Mouse (Mus musculus) megakaryocyte, embryonic 14.5 days (primary cell): ENCODE measurements around the gene Gm3409. TPM values are rescaled to one million over a fixed set of nuclear protein-coding genes. Genes with fewer than 3 reads are reported as not detected.

Source experiments
- H3K27me3 ChIP-seq: replicated peaks from 2 replicates; pipeline ENCODE3; 2012; ENCODE audit warnings: inconsistent platforms
- H3K36me3 ChIP-seq: replicated peaks from 2 replicates; pipeline ENCODE3; 2012; ENCODE audit warnings: low read length, inconsistent platforms, mixed read lengths
- H3K4me1 ChIP-seq: 2 replicates; pipeline ENCODE4 v1.6.1; 2012; ENCODE audit warnings: inconsistent platforms
- H3K4me3 ChIP-seq: replicated peaks from 2 replicates; pipeline ENCODE3; 2012; ENCODE audit warnings: moderate library complexity, mild to moderate bottlenecking, inconsistent platforms
- H3K9me3 ChIP-seq: 2 replicates; pipeline ENCODE4 v1.6.1; 2012; ENCODE audit warnings: inconsistent platforms
- FLI1 ChIP-seq: IDR thresholded peaks from 2 replicates; pipeline ENCODE4 v1.6.1; 2012; ENCODE audit warnings: low read length, inconsistent platforms, mixed read lengths
- GATA1 ChIP-seq: IDR thresholded peaks from 3 replicates; pipeline ENCODE4 v1.6.1; 2012; ENCODE audit warnings: mixed read lengths, low read length, inconsistent platforms, borderline replicate concordance
- polyA plus RNA-seq: library from polyadenylated mRNA; stranded (reverse); fragments of >175 nt; gene quantifications from 2 replicates; pipeline ENCODE4 v1.2.3, GENCODE M21; 2012; ENCODE audit warnings: low replicate concordance; ENCODE audit not compliant: insufficient read depth

Gene Gm3409
- polyA plus RNA-seq, 1 experiment = not detected

DNA sequence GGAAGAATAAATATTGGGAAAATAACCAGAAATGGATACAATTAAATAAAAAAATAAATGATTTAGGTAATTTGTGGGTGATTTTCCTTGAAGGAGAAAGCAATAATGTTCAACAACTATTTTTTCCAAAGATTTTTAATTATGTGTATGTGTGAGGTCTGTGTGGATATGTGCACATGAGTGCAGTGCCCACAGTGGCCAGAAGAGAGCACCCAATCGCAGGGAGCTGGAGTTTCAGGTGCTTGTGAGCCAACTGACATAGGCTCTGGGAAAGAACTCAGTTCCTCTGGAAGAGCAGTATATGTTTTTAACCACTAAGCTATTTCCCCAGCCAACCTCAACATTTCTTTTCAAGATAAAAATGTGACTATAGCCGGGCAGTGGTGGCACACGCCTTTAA is 39.2 kb downstream of the Gm3409 start:
- Histone ChIP-seq H3K9me3 (peaks cover 9% of the 10 kb centered on the region; the same call in 1 of the 2 replicates), H3K4me1 (no peaks in the 10 kb centered on the region), H3K36me3 (no peaks in the 10 kb centered on the region), H3K4me3 (no peak overlapping the region), H3K27me3 (no peaks in the 10 kb centered on the region)
- TF ChIP-seq FLI1 (no peak), GATA1 (no peak)

DNA sequence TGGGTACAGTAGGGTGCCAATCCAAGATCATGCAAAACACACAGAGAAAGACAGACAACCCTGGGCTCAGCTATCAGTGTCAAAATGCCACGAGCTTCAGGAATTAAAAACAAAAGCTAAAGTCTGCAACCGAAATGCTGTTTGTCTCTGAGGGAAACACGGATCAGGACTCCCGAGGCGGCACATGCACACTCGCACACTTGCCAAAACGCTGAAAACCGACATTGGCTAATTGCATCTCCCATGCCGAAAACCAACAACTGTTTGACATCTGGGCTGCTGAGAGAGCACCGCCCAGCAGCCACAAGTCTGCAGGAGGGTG is 46.7 kb downstream of the Gm3409 start:
- H3K27me3 ChIP-seq = peaks cover 40% of the 10 kb centered on the region
- H3K4me3 ChIP-seq = no peak overlapping the region
- TF ChIP-seq FLI1 (no peak), GATA1 (no peak)
- H3K9me3 ChIP-seq = no peaks in the 10 kb centered on the region
- no peaks in the 10 kb centered on the region; the same call in 1 of the 2 replicates for H3K4me1 ChIP-seq
- no peaks in the 10 kb centered on the region for H3K36me3 ChIP-seq

DNA sequence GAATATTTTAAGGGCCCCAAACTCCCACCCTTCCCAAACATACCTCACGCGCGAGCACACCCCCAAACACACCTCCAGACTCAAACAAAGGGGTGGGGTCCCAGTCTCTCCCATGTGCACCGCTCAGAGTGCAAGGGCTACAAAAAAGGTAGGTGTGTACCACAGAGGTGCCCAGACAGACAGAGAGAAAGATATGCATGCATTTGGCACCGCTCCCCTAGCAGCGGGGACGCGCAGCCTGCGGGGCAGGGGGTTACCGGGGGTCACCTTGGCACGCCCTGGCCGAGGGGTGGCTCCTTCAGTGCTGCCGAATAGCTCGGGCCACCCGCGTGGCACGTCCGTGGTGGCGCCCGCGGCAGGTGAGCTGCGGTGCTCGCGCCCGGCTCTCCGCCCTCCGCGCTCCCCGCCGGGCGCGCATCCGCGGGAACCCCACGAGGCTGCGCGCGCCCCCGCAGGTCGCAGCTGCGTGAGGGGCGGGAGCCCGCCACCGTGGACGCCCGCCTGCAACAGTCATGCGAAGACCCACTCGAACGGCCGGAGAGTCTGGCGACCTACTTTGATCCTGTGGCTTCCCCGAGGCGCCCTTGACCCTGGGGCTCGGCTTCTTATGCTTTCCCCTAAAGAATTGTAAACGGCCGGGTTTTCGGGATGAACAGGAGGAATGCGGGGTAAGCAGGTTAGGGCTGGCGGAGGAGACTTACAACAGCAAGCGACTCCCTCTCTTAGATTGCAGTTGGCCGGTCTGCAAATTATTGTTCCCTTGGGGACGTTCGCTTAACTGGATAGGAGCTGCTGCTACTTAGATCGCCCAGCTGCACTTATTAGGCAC is 47.2 kb downstream of the Gm3409 start, which contains the start of gene Gpr12:
Gene Gpr12, minus strand, starts transcription at position 762 of the 829 bp plus-strand sequence.
- Histone ChIP-seq H3K27me3 (peaks cover 40% of the 10 kb centered on the region), H3K4me3 (no peak within 1 kb of the TSS), H3K4me1 (no peaks in the 10 kb centered on the region; the same call in 1 of the 2 replicates), H3K9me3 (no peaks in the 10 kb centered on the region), H3K36me3 (no peaks in the 10 kb centered on the region)
- TF ChIP-seq GATA1 (no peak), FLI1 (no peak)

DNA sequence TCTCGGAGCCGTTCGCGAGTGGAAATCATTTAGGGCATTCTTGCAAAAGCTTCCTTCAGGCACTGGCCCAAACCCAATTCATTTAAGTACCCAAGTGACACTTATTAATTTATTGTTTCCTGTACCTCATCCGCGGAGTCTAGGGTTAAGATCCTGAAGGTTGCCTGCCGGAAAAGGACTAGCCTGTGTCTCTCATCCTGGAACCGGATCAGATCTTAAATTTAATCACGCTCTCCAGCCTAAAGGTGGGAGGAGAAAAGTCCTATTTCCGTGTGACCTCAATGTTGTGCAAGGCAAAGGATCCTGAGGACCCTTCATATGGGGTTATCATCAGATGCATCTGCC is 47.8 kb downstream of the Gm3409 start:
- peaks cover 40% of the 10 kb centered on the region for H3K27me3 ChIP-seq
- TF ChIP-seq GATA1 = no peak
- no peak for TF ChIP-seq FLI1
- no peaks in the 10 kb centered on the region for H3K9me3 ChIP-seq

DNA sequence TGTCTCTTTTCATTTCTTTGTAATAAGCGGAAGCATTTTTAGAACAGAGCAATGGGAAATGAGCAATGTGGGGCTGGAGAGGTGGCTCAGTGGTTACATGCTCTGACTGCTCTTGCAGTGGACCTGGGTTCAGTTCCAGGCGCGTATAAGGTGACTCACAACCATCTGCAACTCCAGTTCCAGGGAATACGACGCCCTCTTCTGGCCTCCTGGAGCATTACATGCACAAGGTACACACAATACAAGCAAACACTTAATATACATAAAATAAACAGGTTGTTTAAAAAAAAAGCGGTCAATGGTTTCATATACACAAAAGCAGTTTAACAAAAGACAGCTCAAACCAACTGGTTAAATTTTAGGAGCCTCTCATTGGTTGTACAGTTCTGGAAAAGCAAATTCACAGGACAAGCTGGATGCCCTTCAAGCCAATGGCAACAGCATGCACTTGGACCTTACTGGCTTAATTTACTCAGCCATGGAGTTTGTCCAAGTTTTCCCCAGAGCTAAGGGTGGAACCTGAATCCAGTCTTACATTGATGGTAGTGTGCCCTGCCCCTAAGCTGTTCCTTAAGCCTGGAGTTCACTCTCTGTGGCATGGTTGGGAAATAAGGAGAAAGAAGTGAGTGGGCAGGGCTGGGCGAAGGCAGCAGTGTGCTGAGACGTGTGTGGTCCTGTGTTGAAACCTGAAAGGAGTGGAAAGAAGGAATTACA is 49.1 kb downstream of the Gm3409 start:
- no peaks in the 10 kb centered on the region for H3K36me3 ChIP-seq

More for the DNA sequence above, 47.8 kb downstream of the Gm3409 start:
- no peaks in the 10 kb centered on the region; the same call in 1 of the 2 replicates for H3K4me1 ChIP-seq
- H3K36me3 ChIP-seq = no peaks in the 10 kb centered on the region
- no peak overlapping the region for H3K4me3 ChIP-seq

More for the DNA sequence above, 49.1 kb downstream of the Gm3409 start:
- peaks cover 40% of the 10 kb centered on the region for H3K27me3 ChIP-seq
- H3K4me3 ChIP-seq = no peak overlapping the region
- no peaks in the 10 kb centered on the region; the same call in 1 of the 2 replicates for H3K4me1 ChIP-seq
- no peaks in the 10 kb centered on the region for H3K9me3 ChIP-seq
- TF ChIP-seq GATA1 (no peak), FLI1 (no peak)

Other genes starting within 250 kb of the Gm3409 start
- gene Wasf3, start 152.7 kb upstream of the Gm3409 start, polyA plus RNA-seq = 0.04 and 1.1 TPM in 2 replicates
- not detected in 2 replicates for gene Gm6408, start 55.7 kb upstream of the Gm3409 start, polyA plus RNA-seq
- not detected in 2 replicates for gene Gm6370, start 46.3 kb upstream of the Gm3409 start, polyA plus RNA-seq
- not detected in 2 replicates for gene 4930449I24Rik, start 35.2 kb upstream of the Gm3409 start, polyA plus RNA-seq
- gene Gm3402, start 23.5 kb upstream of the Gm3409 start, polyA plus RNA-seq = not detected in 2 replicates
- gene Gm3404, start 11.8 kb upstream of the Gm3409 start, polyA plus RNA-seq = not detected in 2 replicates
- not detected in 2 replicates for gene Gm3415, start 18.5 kb downstream of the Gm3409 start, polyA plus RNA-seq
- 0.11 TPM in 1 of 2 replicates, not detected in the other for gene Gpr12, start 47.6 kb downstream of the Gm3409 start, polyA plus RNA-seq